Mouse (Mus musculus) left cerebral cortex, postnatal 4 days (tissue): ENCODE measurements around the gene Gm11096. TPM values are rescaled to one million over a fixed set of nuclear protein-coding genes. Genes with fewer than 3 reads are reported as not detected.

Source experiments
- DNase-seq: peaks from one replicate; pipeline ENCODE4 v3.0.0-alpha.2; 2022
- intact Hi-C: fragments of 180-260 bp; cut with DNase I; formaldehyde crosslinking; loops from one replicate; pipeline ENCODE4 v1.15.1; 2025
- total RNA-seq, 2 experiments: library from RNA; stranded (reverse); gene quantifications; 2 replicates each; pipeline ENCODE4 v1.2.3; 2021

The Gm11096 gene
- total RNA-seq, result not detected

DNA sequence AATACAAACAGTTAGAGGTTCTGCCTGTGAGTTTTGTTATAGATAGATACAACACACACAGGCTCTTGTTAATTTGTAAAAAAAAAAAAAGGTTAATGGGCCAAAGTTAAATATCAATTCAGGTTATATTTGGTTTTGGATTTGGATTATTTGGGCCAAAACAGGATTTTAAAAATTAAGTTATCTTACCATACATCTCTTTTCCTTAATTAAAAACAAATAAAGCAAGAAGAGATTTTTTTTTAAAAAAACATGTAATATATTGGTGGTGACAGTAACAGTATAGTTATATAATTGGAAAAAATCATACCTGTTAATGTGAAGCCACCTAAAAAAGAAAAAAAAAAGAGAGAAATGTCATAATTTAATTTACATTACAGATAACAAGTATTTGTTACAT, at the start of gene Gm11096:
TSS of gene Gm11096 (plus strand) at position 301 of the 400 bp plus-strand sequence.
- DNase-seq, result no peak
- intact Hi-C loops, result no loop called here

DNA sequence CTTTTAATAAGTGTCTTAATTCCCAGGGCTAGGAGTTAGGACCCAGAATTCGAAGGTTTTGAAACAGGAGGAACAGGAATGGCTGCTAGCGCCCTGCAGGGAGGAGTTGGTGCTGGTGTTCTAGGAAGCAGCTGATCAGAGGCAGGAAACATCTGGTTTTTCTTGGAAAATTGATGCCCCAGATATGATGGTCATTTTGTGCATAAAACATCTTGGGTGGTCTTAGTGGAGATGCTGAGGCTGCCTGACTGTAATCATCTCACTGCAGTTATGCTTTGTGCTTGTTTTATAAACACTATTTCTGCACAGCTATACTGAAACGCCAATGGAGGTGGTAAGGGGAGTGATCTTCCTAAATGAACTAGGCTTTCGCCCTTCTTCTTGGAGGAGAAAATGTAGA, 48.5 kb upstream of the Gm11096 start:
- DNase-seq, result no peak
- intact Hi-C loops, result no loop called here

DNA sequence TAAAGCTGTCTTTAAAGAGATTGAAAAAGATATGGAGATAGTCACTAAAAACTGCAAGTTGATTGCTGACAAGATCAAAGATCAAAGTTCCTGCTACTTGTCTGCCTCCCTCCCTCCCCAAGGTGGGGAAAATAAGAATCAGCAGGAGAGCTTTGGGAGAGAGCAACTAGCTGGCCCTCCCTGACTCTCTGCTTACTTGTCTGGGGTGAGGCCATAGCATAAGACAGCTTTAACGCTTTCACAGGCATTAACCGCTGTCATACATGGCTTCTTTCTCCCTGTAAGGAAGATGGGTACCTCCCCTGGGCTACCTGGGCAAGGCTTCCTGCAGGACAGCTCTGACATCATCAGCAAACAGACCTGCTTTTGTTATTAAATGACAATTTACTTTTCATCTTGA, 47.4 kb upstream of the Gm11096 start:
- no peak for DNase-seq
- intact Hi-C loops, result no loop called here

DNA sequence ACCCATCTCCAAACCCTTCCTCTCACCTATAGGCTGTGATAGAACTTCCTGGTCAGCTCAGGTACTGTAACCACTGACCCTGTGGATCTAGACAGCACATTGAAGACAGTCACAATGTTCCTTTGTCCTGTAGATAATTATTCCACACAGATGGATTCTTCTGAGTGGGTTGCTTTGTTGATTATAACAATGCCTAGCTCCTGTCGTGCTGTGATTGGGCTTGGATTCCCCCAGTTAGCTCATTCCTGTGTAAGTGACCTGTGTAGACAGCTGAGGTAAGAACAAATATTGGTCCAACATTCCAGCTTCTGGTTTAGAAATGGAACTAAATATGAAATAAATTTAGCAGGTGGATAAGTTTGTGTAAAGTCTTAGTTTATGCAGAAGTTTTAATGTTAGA, 44.1 kb upstream of the Gm11096 start:
- intact Hi-C loops, result no loop called here
- DNase-seq, result no peak

DNA sequence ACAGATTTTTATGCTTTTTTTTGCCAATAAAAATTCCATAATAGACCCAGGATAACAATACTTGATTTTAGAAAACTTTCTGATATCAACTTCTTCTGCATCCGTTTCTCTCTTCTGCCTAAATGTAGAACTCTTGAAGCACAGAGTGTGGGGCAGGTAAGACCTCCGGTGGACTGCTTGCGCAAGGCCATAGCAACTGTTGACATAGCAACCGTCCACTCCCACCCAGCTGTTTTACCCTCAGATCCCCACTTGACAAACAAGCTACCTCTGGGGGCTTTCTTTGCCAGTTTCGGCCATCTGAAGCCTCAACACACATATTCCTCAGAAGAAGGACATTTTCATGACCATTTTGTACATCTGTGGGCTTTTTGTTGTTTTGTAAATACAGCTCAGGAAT, 41.2 kb upstream of the Gm11096 start:
- DNase-seq, result no peak
- intact Hi-C loops, result no loop called here

DNA sequence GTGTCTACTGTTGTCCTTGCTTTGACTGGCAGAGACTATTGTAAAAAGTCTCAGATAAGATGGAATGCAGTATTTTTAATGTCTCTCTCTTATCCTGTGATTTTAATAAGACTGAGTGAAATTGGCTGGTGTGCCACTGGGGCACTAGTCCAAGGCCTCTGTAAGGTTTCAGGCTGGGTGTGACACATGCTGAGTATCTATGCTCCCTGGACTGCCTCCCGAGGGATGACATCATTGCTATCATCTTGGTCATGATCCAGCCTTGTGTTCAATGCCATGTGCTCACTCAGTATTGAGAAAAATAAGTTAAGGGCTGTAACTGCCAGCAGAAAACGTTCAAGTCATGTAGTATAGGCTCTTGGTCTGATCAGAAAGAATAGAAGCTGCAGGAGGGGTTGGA, 38.9 kb upstream of the Gm11096 start:
- DNase-seq, result peak; percentile 14
- intact Hi-C loops, result no loop called here

DNA sequence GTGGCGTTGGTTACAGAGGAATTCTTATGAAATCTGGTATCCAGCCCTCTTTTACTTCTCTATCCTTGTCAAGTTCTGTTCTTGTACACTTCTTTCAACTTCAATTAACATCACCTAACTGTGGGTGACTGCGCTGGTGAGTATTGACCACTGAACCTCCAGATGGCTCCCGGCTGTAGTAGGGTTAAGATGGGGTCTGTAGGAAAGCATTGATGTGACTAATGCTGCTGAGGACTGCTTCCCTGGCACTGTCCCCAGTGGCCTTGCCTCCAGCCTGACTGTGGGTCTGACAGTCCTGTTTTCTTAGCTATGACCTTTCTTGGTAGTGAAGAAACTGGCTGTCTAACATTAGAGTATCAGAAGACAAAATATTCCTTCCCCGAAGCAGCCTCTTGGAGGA, 38.4 kb upstream of the Gm11096 start:
- peak; percentile 20 for DNase-seq
- intact Hi-C loops, result no loop called here

DNA sequence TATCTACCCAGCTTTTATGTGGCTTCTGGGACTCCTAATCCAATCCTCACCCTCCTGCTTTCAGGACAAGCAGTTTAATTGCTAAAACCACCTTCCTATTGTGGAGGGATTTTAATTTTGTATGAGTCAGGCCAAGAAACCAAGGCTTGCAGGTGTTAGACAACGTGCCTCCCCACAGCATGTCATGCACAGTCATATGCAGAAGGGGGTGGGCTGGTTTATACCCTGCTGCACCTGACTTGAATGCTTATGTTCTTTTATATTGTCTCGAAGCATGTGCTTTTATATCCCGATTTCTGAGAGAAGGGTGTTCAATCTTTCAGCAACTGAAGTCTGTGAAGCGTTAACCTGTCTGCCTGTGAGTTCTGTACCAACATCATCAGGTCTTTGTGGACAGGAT, 37.3 kb upstream of the Gm11096 start:
- intact Hi-C loops, result no loop called here
- DNase-seq, result no peak

DNA sequence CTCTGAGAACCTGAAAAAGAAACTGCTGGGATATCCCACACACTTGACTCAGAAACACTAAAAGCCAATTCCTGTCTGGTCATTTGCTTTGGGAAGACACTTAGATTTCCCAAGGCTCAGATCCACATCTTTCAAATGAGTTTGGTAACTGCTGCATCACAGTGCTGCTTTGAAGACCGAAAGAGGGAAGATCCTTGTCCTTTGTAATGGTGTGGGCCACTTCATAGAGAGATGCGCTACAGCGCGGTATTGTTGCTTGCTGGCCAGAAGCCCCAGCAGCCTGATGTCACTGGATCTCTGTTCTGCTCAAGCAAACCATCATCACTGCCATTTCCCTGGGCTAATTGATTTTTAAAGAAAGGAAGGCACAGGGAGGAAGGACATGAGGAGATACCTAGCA, 28.8 kb upstream of the Gm11096 start:
- intact Hi-C loops, result no loop called here
- DNase-seq, result no peak

DNA sequence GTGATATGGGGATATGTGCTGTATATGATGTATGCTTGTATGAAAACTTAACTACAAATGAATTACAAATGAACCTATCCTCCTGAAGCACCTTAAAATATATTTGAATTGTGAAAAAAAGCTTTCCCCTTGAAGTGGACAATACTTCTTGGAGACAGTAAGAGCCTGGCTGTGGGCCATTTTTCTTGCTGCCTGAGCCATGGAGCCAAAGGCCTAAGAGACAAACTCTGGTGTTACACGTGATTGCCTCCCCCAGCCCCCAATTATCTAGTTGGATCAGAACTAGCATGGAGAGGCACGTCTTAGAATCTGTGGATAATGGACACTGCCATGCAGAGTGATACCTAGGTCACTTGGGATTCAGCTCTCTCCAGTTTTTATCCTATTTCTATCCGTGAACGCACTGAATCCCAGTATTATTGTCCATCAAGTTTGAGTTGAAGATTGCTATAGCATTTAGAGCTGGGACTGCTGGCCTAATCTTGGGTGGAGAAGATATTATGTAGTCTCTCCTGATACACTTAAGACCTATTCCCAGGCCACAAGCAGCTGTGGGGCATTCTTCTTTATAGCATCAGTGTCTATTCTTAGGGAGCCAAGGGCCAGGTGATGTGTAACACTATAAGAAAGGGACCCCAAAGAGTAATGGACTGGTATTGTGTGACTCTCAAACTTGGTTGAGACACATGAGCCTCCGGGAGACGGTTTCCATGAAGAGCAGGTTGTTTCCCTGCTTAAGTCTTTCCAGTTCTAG, 25.0 kb upstream of the Gm11096 start:
- DNase-seq, result peak; percentile 24

DNA sequence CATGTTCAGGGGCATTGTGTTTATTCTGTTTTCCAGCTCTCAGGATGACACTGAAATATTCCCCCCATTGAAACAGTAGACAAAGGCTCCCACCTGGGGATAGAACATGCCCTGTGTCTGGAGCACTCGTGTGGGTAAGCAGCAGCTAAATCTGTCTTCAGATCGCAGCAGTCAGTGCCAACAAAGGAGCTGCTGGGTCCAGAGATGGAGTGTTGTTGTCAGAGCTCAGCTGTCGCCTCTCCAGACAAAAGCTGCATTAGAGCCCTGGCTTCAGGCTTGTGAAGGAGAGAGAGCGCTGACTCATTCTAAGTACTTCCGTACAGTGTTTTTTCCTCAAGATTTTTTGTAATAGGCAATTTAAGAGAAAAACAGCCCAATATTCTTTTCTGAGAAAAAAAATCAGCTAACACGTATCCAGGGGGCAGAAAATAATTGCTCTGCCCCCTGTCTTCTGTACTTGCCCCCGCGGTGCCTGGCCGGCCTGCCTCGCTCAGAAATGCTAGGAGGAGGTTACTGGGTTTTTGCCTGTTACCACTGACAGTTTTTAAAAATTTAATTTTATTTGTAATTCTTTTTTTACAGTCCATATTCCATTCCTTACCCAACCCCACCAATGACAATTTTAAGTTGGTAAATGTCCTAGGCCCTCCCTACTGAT, 21.6 kb upstream of the Gm11096 start:
- intact Hi-C loops, result no loop called here
- DNase-seq, result peak; percentile 39

More for the DNA sequence above, 25.0 kb upstream of the Gm11096 start:
- intact Hi-C loops, result no loop called here

DNA sequence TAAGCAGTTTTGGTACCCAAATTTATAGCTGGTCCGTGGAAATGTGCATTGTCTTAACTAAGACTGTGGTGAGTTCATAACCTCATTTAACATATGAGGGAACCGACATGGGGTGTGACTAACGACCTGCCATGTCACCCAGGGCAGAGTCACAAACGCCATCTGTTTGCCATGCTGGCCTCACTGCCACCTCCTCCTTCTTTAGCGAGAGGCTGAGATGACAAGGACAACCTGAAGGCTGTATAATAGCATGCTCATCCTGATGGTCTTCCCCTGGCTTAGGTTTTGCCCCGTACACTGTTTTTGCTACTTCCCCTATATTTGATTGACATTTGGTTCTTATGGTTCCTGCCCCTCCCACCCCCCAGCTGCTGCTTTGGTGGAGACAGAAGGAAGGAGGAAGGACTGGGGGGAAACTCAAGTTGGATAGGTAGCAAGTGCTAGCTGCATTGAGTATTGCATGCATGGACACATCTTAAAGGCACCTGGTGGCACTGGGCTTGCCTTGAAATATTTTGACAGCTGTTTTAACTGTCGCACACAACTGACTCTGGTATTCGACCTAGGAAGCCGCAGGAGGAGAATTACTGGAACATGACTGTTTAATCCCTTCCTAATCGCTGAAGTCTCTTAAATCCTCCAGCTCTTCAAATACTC, 17.2 kb upstream of the Gm11096 start:
- intact Hi-C loops, result no loop called here
- peak; percentile 37 for DNase-seq

DNA sequence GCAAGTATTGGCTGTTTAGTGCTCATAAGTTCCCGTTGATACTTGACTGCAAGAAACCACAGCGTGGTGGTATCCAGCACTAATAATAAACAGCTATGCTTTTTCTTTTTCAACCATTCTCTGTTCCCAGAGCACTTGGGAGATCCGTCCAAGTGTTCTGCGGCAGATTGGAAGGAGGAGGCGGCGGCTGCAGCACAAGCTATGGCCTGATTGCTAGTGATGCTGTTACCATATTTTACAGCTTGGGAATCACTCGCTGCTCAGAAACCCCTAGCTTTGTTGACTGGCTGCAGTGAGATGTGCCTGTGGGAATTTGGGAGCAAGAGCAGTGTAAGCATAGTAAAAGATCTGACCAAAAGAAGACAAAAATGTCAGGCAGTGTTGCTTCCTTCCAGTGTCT, 14.3 kb upstream of the Gm11096 start:
- intact Hi-C loops, result no loop called here
- no peak for DNase-seq

DNA sequence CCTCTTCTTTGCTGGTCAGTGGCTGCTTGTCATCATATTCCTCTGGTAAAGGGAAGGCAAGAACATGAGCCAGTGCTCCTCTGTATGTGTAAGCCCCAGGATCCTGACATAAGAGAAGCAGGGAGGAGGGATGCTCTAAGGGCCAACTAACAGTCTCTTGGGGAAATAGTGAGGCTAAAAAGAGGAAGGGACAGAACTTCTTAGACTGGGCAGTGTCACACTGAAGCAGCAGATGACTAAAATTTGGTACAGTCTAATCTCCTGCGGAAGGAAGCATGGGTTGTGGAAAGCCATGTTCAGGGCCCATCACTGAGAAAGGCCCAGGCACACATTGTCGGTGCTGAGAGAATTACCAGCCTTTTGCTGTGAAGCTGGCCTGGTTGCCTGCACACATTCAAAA, 8.8 kb upstream of the Gm11096 start:
- no peak for DNase-seq
- intact Hi-C loops, result no loop called here

DNA sequence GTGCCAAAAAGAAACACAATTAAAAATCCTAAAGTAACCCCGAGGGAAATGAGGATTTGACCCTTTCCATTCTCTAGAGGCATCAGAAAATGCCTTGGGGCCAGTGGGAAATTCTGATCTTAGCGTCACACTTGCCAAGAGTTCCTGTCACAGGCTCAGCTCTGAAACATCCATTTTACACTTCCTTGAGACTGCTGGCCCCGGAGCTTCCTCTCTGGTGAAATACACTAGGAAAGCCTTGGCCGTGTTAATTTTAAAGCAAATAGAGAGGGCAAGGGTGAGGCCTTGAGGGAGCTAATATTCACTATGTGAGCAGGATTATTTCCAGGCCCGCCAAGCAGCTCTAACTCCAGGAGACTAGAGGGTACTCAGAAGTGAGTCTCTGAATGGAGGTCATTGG, 8.4 kb upstream of the Gm11096 start:
- intact Hi-C loops, result no loop called here
- no peak for DNase-seq

DNA sequence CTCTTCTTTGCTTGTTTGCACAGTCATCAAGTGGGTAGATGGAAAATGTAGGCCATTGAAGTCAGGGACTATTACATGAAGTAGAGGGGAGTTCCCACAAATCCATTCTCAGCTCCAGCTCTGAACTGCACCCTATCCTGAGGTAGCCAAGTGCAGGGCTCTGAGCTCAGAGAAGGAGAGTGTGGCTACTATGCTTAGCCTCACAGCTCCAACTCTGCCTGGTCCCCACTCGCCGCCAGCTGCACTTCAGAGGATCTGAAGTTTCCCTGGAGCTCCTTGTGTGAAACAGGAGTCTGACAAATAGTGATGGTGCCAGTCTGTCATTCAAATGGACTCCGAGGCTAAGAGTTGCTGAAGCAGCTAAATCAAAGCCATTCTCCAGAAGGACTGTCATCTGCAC, 13.7 kb downstream of the Gm11096 start:
- DNase-seq, result no peak
- intact Hi-C loops, result no loop called here

DNA sequence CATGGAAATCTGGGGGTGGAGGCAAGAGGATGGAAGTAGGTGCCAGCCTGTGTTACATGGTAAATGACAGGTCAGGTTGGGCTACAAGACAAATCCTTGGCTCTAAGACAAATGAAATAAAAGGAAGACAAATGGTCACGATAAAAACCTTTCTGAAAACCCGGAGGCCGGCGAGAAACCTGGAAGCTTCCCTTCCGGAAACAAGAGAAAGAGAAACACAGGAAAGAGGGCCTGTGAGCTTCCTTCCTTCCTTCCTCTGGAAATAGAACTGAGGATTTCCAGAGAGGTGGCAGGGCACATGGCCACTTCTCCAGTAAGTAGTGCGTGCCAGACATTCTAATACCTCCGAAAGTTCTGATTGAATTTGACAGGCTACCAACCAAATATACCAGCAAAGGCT, 14.4 kb downstream of the Gm11096 start:
- intact Hi-C loops, result no loop called here

DNA sequence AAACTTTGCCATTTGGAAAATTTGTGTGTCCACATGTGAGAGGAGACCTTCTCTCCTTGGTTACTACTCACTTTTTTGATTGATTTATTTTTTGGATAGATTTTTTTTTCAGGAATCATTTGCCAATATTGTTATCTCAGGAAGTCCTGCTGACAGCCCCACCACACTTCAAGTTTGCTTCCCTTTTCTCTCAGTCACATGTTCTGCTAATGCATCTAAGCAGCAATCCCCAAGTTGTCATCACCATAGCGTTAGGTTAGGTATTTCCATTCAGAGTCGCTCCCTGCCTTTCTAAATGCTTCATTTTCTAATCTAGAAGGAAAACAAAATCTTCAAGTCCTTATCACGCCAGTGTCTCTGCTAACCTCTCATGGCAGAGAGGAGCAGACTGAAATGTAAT, 17.8 kb downstream of the Gm11096 start:
- DNase-seq, result no peak
- intact Hi-C loops, result no loop called here

More for the DNA sequence above, 14.4 kb downstream of the Gm11096 start:
- no peak for DNase-seq

DNA sequence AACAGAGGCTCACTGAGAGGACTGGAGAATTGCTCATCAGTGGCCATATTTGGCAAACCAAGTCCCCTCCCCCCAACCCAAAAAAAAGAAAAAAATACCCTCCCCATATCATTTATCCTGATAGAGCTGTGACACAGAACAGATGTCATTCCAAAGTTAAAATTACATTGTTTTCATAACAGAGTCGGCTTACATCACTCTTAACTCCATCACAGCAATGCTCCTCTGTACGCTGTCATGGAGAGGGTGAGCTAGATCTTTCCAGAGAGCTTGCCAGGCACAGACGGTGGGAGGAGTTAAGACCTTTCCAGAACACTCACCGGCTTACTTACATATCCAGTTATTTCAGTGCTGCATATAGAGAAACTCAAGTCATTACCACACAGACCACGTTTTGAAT, 27.4 kb downstream of the Gm11096 start:
- intact Hi-C loops, result no loop called here
- DNase-seq, result no peak

DNA sequence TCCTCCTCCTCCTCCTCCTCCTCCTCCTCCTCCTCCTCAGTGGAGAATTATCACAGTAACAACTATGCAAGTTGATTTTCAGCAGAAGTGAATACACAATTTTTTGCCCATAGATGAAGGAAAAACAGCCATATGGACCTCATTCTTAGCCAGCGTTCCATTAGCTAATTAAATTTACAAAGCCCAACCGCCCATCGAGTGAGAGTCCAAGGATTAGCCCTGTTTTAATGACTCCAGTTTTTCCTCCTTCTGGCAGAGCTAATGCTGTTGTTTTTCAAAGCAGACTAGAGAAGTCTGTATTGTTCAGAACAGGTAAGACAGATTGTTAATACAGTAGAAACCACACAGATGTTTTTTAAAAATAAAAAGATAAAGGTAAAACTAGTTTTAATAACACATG, 31.8 kb downstream of the Gm11096 start:
- no peak for DNase-seq
- intact Hi-C loops, result no loop called here

DNA sequence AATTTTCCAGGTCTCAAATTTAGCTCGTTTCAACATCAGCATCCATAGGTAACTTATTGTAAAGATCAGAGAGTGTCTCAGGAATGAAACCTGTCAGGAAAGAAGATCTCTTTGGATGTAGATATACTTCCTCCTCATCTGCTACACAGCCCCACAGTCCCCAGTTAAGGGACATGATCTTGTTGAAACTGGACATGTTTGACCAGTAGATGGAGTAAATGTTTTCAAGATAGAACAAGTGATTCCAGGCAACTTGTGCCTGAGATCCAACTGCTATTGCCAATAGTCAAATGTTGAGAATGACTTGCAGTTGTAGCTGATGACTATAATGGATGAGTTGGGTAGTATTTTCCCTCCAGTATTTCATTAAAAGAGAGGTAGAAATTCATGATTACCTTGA, 35.9 kb downstream of the Gm11096 start:
- intact Hi-C loops, result no loop called here
- DNase-seq, result no peak

DNA sequence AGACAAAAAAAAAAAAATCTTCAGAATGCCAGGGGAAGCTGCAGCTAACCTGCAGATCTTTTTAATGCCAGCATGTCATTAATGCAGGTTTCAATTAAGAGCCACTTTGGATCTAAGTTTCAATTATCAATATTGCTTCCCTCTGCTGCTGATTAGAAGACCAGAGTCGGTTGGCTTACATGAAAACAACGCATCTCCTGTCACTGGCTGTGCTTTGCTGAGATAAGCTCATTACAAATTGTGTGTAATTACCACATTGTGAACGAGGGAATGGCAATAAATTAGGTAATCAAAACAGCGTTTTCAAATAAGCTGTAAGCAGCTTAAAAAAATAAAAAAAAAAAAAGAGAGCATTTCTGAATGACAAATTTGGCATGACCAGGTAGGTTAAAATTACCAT, 38.2 kb downstream of the Gm11096 start:
- intact Hi-C loops, result no loop called here
- DNase-seq, result no peak
